Mouse (Mus musculus) retina, postnatal 1 day (tissue): Measurements from ENCODE around the gene Hoxa13.

Experiments used
- DNase-seq: peaks from one replicate; pipeline ENCODE4 v3.0.0-alpha.2; 2012

The Hoxa13 gene

GRCm38 (mm10) chr6:52249415-52249738, 11.3 kb downstream of the Hoxa13 start:
- no peak for DNase-seq

- DNase-seq, result no peak
Observed at GRCm38 (mm10) chr6:52248638-52249414, 11.9 kb downstream of the Hoxa13 start.

DNA sequence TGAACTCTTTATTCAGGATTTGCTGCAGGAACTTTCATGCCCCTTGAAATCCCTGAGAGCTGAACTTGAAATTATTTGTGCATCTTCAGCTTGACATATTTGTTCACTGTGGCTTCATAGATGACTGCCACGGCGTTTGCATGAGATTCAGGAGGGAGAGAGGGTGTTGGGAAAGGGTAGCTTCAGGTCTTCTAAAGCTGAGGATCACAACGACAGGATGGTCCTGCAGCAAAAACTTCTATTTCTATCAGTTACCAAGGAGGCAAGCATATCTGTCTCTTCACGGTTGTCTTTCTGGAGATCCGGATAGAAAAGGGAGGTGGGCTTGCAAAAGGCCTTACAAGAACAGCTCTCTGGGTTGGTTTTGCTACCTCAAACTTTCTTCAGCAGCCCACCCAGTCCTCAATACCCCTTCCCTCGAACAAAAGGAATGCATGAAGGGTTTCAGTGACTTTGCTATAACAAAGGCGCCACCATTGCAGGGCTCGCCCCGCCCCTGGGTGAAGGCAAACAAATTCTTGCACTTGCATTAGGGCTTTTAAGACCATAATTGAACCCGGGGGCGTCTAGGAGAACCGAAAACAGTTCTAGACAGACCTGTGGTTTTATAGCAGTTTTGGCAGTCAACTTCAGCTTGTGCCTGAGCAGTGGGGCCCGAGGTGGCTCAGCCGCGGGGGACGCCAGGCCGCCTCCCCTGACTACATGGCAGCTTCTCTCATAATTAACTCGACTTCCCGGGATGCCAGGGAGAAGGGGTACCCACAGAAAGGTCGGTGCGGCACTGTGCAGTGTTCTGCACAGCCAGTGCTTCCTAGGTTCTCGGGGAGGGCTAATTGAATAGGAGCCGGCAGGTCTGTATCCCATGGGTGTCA, 12.7 kb downstream of the Hoxa13 start:
- DNase-seq, result no peak

- no peak for DNase-seq
Observed at GRCm38 (mm10) chr6:52246916-52247315, 13.8 kb downstream of the Hoxa13 start.

GRCm38 (mm10) chr6:52246403-52246803, 14.3 kb downstream of the Hoxa13 start:
- DNase-seq, result no peak

- DNase-seq, result no peak
Observed at GRCm38 (mm10) chr6:52245757-52246142, 14.9 kb downstream of the Hoxa13 start, which contains the start of gene Hoxa11. Gene Hoxa11 (minus strand): TSS chr6:52245810.

DNA sequence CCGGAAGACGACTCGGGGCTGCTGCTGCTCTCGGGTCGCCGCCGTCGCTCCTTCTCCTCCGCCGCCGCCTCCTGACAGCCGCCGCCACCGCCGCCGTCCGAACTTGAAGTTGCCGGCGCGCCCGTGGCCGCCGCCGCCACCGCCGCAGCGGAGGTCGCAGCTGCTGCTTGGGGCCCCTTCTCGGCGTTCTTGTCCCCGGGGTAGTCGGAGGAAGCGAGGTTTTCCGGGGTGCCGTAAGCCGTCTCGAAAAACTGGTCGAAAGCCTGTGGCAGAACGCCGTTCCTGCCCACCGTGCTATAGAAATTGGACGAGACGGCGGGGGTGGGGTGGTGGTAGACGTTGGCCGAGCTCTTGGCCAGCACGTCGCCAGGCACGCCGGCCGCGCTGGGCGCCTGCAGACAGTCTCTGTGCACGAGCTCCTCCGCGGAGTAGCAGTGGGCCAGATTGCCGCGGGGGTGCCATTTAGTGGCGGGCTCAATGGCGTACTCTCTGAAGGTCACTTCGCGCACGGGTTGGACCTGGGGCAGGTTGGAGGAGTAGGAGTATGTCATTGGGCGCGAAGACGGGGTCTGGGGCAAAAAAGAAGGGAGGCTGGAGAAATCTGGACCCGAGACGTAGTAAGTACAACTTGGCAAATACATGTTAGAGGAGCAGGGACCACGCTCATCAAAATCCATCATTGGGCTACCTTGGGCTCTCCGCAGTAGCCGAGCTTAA, 15.5 kb downstream of the Hoxa13 start:
- DNase-seq, result no peak

DNA sequence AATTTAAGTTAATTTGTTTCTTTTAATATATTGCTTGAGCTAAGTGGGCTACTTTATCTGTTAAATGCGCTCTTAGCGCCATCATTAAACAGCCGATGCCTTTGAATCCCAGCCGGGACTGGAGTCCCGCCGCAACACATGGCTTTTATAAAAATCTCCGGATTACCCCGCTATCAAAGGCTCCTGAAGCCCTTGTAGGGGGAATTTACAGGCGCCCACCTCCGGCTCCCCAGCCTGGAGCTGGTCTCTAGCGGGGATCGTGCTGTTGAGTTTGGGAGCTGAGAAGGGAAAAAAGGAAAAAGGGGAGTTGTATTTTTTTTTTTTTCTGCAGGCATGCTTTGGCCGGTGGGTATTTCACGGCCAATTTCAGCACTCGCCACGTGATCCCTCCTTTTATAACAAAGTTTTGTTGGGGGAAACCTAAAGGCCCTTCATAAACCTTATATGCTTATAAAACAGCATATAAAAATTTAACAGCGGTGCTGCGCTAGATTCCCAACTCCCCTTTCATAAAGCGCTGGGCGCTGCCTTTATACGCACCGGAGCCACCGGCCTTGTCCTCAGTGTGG, 16.1 kb downstream of the Hoxa13 start:
- DNase-seq, result no peak

DNA sequence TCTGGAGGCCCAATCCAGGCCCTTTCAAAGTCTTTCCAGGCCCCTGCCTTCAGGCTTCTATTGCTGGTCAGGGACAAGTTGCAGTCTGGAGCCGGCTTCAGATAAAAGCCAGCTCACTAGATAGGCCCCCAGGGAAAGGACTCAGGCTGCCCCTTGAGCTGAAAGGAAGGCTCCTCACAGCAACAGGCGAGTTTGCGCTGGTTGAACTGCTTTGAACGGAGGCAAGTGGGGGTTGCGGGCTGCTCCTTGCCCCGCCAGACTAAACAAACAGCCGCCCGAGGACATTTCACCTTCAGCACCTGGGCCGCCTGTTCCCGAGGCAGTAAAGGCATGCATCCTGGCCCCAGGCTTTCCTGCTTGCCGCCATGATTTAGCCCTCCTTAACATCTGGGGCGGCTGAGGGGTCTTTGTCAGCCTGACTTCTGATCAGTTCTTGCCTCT, 17.0 kb downstream of the Hoxa13 start:
- no peak for DNase-seq

DNA sequence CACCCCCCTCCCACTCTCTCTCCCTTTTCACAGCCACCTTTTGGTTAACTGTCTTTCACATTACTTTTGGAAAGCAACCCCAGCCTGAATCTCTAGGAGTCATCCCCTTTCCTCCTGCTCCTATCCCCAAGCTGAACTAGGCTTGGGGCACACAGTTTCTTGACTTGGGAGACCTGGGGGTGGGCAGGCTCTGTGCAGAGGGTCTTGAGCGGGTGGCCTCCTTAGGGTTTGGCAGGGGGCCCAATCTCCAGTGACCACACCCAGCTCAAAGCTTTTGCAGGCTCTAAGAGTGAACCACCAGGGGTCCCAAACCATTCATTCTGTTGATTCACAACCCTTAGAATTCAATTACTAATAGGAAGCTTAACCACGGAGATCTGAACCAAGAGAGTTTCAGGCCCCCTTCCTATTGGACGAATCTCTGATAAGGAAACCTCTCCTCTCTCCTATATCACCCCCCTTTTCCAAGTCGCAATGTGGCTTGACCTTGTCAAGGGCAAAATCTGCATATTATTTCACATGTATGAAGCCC, 17.8 kb downstream of the Hoxa13 start:
- DNase-seq, result no peak

DNA sequence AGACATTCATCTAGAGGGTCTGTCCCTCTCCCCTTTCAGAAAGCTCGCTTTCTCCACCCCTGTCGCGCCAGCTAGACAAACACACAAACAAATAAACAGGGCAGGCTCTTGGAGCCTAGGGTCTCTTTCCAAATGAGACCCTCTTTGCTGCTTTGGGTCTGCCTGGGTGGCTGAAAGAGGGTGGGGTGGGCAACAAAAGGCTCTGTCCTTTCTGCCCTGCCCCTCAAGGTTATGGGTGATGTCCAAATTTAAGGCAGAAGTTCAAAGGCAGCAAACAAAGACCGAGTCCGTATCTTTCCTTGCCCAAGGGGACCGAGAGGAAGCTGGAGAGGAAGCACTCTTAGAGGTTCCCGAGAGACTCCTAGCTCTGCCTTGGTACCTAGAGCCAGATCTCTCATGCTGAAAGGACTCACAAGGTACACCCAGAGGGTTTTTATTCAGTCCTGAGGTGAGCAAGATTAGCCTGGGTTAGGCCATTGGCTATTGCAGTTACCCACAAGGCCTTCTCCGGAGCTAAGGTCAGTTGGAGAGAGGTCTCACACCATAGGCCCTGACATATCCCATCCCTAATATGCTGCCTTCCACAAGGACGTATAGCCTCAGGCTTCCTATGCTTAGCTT, 19.6 kb downstream of the Hoxa13 start:
- DNase-seq, result no peak

GRCm38 (mm10) chr6:52240389-52241000, 20.2 kb downstream of the Hoxa13 start, which contains the start of gene Hoxa10:
Gene Hoxa10 (minus strand): TSS chr6:52240854.
- DNase-seq, result peak; percentile 88

DNA sequence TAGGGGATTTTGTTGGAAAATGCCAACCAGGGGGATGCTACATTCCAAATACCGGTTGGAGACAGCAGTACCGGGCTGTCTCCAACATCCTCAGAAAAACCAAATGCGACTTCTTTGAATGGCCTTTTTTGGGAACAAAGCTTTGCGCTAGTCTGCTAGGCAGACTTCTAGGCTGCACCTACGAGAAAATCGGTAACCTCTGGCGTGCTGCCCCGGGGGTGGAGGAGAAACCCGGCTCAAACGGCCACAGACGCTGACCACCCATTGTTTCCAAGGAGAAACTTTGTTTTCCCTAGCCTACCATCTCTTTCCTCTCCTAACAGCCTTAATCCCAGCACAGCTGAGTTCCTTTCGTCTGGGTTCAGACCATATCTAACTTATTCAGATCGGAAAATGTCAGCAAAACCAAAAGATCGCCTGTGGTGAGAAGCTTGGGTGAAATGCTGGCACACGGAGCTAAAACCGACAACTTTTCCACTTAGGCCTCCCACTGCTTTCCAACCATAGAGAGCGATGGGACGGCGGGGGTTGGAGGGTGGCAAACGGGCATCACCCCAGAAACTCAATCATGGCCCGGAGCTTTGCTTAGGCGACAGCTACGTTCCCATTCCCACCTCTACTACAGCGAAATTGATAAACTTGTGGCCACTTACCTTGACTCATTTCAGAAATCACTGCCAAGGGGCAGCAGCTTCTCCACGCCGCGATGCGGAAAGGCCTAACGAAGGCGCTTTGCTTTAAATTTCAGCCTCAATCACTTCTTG, 20.9 kb downstream of the Hoxa13 start:
- no peak for DNase-seq

GRCm38 (mm10) chr6:52238976-52239375, 21.7 kb downstream of the Hoxa13 start:
- DNase-seq, result no peak

DNA sequence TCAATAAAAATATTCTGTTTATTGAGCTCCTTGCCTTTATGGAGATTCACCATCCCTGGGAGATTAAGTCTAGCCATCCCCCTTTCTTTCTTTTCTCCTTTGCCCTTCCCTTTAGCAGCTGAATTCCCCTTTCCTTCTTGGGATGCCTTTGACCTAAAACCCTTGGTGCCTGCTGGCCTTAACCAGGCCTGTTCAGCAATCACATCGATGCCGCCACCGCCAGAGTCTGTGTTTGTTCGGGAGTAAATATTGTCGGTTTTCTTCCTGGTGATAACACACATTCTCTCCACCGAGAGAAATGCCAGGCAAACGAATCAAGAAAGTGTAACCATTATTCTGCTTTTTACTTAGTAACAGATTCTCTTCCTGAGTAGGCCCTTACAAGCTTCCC, 22.5 kb downstream of the Hoxa13 start:
- no peak for DNase-seq

GRCm38 (mm10) chr6:52237346-52238154, 23.1 kb downstream of the Hoxa13 start:
- no peak for DNase-seq

GRCm38 (mm10) chr6:52236806-52237205, 23.9 kb downstream of the Hoxa13 start:
- DNase-seq, result no peak

DNA sequence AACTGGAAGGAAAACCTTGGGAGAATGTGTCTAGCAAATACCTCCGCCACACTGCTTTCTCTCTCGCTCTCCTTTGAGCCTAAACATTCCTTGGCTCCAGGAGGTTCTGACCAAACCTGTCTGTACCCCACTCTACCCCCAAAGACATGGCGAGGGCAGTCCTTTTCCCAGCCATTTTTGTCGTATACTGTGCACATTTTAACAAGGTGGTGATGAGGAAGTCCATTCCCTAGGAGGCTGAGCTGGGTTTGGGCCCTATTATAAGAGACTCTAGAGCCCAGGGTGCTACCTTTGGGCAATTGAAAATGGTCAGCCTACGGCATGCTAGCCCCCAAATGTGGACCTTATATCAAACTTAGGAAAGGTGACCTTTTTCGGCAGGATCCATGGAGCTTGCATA, 24.8 kb downstream of the Hoxa13 start:
- no peak for DNase-seq

- no peak for DNase-seq
Observed at GRCm38 (mm10) chr6:52235267-52235666, 25.4 kb downstream of the Hoxa13 start.
